Mouse (Mus musculus) liver, adult 10 weeks (tissue): ENCODE data around the gene Prelid1. TPM values are rescaled to one million over a fixed set of nuclear protein-coding genes. Genes with fewer than 3 reads are reported as not detected.

Source experiments
- polyA plus RNA-seq: library from polyadenylated mRNA; stranded (reverse); fragments of 350-450 nt; fragmentation: Illumina TruSeq; extraction: RNeasy Lipid Tissue Mini Kit (QIAGEN cat#74804); gene quantifications from one replicate; pipeline ENCODE4 v1.2.3, GENCODE M21; 2014; ENCODE audit warnings: low read depth, low replicate concordance

Prelid1 gene
- polyA plus RNA-seq, result 15.5 TPM

GRCm38 (mm10) chr13:55319931-55320533, at the start of gene Prelid1:
Prelid1 (plus strand) TSS chr13:55320500.

GRCm38 (mm10) chr13:55321434-55322129, 1.3 kb downstream of the Prelid1 start, which contains the start of gene Rab24:
Rab24 (minus strand) TSS chr13:55321946.

GRCm38 (mm10) chr13:55329683-55330566, 9.6 kb downstream of the Prelid1 start, which contains the start of gene Mxd3:
Mxd3 (minus strand) TSS chr13:55329823.

GRCm38 (mm10) chr13:55362453-55363060, 42.3 kb downstream of the Prelid1 start, which contains the start of gene Lman2:
Lman2 (minus strand) TSS chr13:55362783.

GRCm38 (mm10) chr13:55369531-55370114, 49.3 kb downstream of the Prelid1 start, which contains the start of gene Rgs14:
Rgs14 (plus strand) TSS chr13:55369732.

Other genes starting within 250 kb of the Prelid1 start
- 26.1 TPM for gene Uimc1, start 220.2 kb upstream of the Prelid1 start, polyA plus RNA-seq
- gene Zfp346, start 215.2 kb upstream of the Prelid1 start, polyA plus RNA-seq, result 2.2 TPM
- not detected for gene Gm17617, start 187.0 kb upstream of the Prelid1 start, polyA plus RNA-seq
- 0.98 TPM for gene Fgfr4, start 167.9 kb upstream of the Prelid1 start, polyA plus RNA-seq
- 24.7 TPM for gene Nsd1, start 110.7 kb upstream of the Prelid1 start, polyA plus RNA-seq
- gene Rab24, start 1.4 kb downstream of the Prelid1 start, polyA plus RNA-seq, result 9.9 TPM
- gene Mxd3, start 9.3 kb downstream of the Prelid1 start, polyA plus RNA-seq, result not detected
- 38.0 TPM for gene Lman2, start 42.3 kb downstream of the Prelid1 start, polyA plus RNA-seq
- gene Rgs14, start 49.2 kb downstream of the Prelid1 start, polyA plus RNA-seq, result not detected
- not detected for gene Slc34a1, start 77.7 kb downstream of the Prelid1 start, polyA plus RNA-seq
- not detected for gene Pfn3, start 94.7 kb downstream of the Prelid1 start, polyA plus RNA-seq
- 23.3 TPM for gene F12, start 106.3 kb downstream of the Prelid1 start, polyA plus RNA-seq
- gene Grk6, start 124.6 kb downstream of the Prelid1 start, polyA plus RNA-seq, result 2.5 TPM
- not detected for gene Prr7, start 143.8 kb downstream of the Prelid1 start, polyA plus RNA-seq
- 0.26 TPM for gene Dbn1, start 167.6 kb downstream of the Prelid1 start, polyA plus RNA-seq
- gene Pdlim7, start 193.2 kb downstream of the Prelid1 start, polyA plus RNA-seq, result 0.24 TPM
- gene Dok3, start 208.8 kb downstream of the Prelid1 start, polyA plus RNA-seq, result not detected
- 2.3 TPM for gene Ddx41, start 216.2 kb downstream of the Prelid1 start, polyA plus RNA-seq